Mouse (Mus musculus): ENCODE data around the gene Plin3.

Plin3 gene

DNA sequence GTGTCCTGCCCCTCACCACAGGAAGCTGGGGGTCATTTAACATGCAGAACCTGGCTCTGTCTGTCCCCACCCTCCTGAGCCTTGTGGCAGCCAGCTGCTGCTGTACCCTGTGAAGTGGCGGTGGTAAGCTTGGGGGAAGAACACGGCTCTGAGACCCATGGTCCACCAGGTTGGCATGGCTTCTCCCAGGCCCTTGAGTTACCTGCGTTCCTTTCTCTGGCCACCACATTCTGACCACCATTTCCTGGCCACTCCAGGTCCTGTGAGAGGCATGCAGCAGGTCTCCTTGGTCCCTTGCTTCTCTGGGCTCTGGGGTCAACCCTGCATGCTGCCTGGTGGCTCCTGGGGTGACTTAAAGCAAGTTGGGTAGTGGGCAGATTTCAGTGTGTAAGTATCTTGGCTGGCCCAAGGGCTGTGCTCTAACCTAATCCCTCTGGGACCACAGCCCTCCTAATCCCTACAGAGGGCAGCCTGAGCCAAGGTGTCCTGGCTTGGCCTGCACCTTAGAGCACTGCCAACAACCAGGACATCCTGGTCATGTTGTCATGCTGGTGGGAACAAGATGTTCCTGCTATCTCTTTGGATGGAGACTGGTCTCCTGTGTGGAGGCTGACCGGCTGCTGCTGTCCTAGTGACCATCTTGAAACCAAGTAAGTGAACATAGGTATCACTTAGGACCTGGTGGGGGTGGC lies at the start of gene Plin3:
Gene Plin3 (minus strand): TSS at position 343 of the 692 bp plus-strand sequence.
- no peak for TF ChIP-seq GATA4 (IDR thresholded peaks at IDR 0.05; ENCODE audit: insufficient replicate concordance, low read length)

DNA sequence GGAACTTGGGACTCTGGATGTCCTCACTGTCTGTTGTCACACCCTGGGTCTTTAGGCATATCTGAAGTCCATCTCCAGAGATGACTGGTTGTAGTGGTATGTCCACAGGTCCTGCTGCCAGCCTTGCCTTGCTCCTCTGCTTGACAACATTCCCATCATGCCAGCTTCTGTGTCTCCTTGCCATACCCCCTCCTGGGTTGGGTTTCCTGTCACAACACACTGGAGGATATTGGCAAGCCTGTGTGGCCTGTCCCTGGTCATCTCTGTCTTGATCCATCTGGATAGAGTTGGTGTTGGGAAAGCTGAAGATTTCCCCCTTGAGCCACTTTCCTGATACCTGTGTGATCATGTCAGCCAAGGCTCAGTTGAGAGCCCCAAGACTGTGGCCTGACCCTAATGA lies 48.0 kb upstream of the Plin3 start:
- TF ChIP-seq GATA4 (IDR thresholded peaks at IDR 0.05; ENCODE audit: insufficient replicate concordance, low read length): no peak

DNA sequence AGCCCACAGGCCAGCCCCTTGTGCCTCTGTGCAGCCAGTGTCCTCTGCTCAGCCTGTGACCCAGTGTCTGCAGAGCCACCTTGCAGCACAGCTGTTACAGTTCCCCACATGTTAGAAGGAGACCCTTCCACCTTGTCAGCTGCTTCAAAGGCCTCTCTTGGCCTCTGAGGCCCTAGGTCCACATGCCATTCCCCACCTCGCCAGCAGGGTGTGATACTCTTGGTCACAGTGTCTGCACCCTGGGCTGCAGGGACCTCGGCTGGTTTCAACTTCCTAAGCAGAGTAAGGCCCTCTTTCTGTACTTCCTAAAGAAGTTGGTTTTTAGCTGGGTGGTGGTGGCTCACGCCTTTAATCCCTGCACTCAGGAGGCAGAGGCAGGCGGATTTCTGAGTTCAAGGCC lies 46.2 kb upstream of the Plin3 start:
- TF ChIP-seq GATA4 (IDR thresholded peaks at IDR 0.05; ENCODE audit: insufficient replicate concordance, low read length): no peak

DNA sequence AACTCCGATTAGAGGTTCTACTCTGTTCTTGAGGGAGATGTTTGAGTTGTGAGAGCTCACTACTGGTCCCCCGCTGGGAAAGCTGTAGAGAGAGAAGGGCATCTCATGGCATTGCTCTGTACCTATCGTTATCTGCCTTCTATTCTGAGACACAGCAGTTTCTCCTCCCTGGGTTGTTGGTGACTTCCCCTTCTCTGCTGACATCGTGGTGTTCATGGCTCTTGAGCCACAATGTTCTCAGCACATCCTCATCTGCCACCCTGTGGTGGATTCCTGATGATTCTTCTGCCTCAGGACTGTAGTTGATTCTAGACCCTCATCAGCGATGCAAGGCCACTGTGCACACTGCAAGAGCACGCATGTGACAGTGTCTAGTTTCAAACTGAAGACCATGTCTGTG lies 45.1 kb upstream of the Plin3 start:
- no peak for TF ChIP-seq GATA4 (IDR thresholded peaks at IDR 0.05; ENCODE audit: insufficient replicate concordance, low read length)

DNA sequence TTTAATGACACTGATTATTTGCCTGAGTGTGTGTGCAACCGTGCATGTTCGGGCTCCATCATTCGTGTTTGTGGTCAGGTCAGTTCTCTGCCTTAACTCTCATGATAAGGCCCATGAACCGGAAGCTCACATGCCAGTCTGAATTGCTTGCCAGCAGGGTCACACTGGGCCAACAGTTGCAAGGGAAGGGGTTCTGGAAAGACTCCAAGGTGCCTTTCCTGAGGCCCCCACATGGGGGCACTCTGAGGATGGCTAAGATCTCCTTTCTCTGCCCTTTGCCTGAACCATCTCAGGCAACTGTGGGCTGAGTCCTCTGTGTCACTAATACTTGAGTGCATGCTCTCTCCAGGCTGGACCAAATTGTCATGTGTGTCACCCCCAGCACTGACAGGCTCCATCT lies 44.5 kb upstream of the Plin3 start:
- no peak for TF ChIP-seq GATA4 (IDR thresholded peaks at IDR 0.05; ENCODE audit: insufficient replicate concordance, low read length)

DNA sequence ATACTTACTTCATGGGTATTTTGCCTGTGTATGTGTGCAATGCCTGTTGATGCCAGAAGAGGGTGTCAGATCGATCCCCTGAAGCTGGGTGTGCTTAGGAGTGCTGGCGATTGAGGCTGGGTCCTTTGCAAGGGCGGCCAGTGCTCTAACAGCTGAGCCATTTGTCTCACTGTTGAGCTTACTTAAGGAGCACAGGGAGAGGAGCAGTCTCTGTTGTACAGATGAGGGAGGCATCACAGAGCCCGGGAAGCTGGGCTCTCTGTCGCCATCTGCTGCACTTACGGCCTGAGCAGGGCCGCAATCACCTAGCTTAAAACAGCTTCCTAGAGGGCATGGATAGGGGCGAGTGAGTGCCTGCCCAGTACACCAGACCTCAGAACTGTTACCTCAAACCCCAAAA lies 40.3 kb upstream of the Plin3 start:
- no peak for TF ChIP-seq GATA4 (IDR thresholded peaks at IDR 0.05; ENCODE audit: insufficient replicate concordance, low read length)

DNA sequence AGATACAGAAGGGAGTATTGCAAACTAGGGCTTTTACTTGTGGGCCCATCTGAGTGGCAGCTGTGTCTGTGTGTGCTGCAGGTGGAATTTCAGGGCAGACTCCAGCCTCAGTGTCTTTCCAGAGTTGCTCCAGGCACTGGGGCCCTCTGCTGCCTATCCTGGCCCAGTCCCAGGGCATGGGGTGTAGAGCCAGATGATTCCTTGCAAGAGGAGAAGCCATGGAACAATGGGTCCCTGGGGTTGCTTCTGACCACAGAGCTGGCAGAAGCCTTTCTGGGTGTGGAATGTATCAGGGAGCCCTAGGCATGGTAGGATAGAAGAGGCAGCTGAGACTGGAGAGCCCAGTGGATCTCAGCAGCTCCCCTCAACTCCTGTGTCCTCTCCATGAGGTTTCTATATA lies 38.6 kb upstream of the Plin3 start:
- no peak for TF ChIP-seq GATA4 (IDR thresholded peaks at IDR 0.05; ENCODE audit: insufficient replicate concordance, low read length)

DNA sequence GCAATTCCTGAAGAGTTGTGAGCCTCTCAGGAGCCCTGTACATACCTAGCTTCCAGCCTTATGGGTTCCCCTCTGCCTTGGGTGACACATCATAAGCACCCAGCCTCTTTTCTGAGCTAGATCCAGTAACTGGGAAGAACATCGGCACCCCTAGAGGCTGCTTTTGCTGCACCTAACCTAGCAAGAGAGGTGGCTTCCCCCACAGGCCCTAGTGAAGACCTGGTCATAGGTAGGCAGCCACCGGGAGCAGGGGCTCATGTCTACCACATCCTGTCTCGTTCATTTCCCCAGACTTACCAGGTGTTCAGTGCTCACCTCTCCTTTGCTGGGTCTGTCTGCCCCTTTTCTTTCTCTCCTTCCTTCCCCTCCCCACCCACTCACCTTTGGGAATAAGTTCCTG lies 37.7 kb upstream of the Plin3 start:
- TF ChIP-seq GATA4 (IDR thresholded peaks at IDR 0.05; ENCODE audit: insufficient replicate concordance, low read length): no peak

DNA sequence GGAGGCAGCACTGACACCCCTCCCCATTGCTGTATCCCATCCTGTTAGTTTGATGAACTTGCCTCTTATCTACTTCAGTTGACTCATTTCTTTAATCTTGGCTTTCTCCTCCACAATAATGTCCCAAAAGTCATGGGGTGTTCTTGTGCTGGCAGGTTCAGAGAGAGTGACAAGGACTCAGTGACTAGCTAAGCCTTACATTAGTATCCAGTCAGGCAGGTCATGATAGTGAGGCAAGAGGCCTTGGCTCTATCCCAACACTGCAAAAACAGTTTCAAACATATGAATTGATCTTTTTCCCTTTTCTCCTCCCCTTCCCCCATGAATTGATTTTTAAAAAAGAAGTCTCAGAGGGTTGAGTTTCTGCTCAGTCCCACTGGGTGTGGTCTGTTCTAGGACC lies 36.6 kb upstream of the Plin3 start:
- TF ChIP-seq GATA4 (IDR thresholded peaks at IDR 0.05; ENCODE audit: insufficient replicate concordance, low read length): no peak

DNA sequence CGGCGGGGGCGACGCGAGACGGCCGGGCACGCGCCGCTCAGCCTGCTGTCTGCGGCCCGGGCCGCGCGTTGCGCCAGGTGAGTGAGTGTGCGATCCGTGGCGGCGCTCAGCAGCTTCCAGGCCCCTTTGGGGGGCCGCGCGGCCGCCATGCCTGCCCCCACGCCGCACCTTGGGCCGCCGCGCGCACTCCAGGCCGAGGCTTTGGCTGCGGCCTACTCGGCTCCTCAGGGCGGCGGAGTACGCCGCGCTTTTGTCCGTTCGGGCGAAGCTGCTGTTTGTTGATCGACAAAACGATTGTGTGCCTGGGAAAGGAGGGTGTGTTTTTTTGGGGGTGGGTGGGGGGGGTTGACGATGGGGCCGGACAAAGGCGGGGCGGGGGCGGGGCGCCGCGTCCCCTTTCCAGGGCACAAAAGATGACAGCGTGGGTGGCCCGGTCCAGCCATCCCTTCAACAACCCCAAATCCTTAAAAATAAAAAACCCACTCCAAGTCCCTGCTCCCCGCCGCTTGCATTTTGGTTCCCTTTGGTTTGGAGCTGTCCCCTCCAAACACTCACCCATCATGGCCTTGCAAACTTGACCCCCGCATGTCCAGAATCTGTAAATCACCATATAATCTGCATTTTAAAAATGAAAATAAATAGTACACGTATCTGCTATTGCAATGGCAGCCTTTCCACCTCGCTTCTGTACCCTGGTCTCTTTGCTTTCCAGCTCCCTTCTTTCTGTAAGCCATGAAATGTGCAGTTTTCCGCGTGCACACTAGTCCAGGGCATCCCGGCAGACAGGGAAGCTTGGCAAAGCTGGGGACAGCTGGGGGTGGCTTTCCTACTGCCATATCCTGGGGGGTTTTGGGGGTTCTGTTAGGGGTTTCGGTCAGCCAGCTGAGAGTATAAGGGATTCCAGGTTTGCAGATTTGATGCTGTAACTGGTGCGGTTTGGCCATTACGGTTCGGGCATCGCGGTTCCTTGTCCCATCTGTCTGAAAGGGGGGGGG lies 33.8 kb upstream of the Plin3 start:
- no peak for TF ChIP-seq GATA4 (IDR thresholded peaks at IDR 0.05; ENCODE audit: insufficient replicate concordance, low read length)

DNA sequence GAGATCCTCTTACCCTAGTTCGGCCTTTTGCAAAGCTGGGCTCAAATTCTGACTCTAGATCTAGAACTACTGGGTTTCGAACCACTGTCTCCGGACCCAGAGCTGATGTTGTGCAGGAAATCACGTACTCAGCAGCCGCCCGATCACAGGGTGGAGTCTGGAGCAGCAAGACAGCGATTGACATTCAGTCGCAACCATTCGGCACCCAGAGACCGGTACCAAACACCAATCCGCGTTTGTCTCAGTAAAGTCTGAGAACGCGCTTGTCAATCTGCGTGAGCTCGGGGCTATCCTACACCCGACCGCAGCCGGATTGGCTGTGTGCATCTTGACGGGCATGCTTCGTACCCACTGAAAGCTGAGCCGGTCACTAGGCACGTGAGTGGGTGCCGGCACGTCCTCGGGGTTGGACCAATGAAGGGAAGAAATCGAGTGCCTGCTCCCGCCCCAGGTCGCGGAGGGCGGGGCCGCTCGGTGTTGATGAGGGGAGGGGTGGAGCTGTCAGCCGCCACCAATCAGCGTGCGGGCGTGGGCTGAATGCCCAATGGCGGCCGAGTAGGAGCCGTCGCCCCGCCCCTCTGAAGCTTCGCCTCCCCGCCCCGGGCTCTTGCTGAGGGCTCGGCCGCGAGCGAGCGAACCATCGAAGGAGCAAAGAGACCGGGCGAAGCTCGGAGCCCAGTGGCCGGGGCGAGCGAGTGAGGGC lies 32.9 kb upstream of the Plin3 start, which contains the start of gene Kdm4b:
Gene Kdm4b (plus strand): TSS at position 613 of the 703 bp plus-strand sequence.
- TF ChIP-seq GATA4 (IDR thresholded peaks at IDR 0.05; ENCODE audit: insufficient replicate concordance, low read length): no peak

DNA sequence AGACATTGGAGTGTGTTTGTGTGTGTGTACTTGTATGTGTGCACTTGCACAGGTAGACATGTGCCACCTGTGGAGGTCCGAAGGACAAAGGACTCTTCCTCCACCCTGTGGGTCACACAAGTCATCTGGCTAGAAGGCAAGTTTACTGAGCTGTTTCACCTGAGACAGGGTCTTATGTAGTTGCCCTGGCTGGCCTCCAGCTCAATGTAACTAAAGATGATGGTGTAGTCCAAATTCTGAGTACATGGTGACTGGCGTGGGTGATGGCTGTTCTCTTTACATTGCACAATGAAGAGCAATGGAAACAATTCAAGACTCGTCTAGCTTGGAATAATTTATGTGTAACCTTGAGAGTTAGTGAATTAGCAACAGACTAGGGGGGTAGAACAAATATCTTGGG lies 31.7 kb upstream of the Plin3 start:
- TF ChIP-seq GATA4 (IDR thresholded peaks at IDR 0.05; ENCODE audit: insufficient replicate concordance, low read length): no peak

DNA sequence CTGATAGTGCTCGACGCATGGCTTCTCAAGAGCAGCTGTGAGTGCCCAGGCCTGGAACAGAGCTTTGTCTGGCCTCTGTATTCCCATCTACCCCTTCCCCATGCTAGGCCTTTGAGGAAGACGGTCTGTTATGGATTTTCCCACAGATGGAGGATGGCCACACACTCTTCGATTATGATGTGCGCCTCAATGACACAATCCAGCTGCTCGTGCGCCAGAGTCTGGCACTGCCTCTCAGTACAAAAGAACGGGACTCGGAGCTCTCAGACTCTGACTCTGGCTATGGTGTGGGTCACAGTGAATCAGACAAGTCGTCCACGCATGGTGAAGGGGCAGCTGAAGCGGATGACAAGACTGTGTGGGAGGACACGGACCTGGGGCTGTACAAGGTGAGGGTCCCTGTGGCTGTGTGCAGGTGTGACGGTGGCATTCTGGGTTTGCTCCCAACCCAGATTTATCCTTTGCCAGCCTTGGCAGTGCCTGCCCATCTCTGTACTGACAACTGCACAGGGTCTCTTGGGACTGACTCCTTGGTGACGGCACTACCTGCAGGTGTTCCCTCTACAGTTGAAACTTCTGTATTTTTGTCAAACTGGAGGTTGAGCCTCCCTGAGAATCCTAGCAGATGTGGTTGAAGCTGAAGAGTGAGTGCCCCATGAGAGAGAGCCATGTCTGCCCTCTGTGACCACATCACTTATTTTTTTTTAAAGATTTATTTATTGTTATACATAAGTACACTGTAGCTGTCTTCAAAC lies 16.7 kb upstream of the Plin3 start:
- no peak for TF ChIP-seq GATA4 (IDR thresholded peaks at IDR 0.05; ENCODE audit: insufficient replicate concordance, low read length)

DNA sequence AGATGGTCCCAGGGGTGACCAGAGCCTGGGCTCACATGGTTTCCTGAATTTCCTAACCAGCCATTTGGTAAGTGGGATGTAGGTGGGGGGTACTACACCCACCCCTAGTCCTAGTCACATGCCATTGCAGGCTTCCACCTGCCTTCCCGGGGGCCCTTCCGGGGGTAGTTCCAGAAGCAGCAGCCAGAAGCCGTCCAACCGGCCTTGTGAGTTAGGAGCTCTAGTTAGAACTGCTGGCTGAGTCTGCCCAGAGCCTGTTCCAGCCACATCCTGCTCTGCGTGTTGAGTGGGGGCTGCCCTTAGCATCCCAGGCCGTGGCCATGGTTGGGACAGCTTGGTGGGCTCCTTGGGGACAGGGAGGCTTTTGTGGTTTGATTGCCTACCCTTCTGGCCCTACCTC lies 15.4 kb upstream of the Plin3 start:
- TF ChIP-seq GATA4 (IDR thresholded peaks at IDR 0.05; ENCODE audit: insufficient replicate concordance, low read length): no peak

DNA sequence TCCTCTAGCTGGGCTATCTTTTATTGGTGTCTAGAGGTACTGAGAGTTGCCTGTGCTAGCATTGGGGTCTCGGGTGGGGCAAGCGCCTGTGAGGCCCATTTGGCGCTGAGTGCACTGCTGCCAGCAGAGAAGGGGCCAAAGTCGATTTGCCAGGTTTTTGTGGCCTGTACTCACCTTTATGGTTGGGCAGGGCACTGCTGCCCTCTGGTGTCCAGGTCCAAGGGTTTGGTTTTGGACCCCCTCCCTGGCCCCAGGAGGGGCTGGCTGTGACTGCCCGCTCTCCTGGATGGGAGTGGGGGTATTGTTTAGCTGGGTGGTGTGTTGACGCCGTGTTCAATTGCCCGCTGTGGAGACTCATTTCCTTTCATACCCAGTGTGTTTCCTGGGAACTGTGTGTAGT lies 13.2 kb upstream of the Plin3 start:
- no peak for TF ChIP-seq GATA4 (IDR thresholded peaks at IDR 0.05; ENCODE audit: insufficient replicate concordance, low read length)
